Mouse (Mus musculus) E14TG2a.4 (cell line): ENCODE data around the gene Itgb4.

Source experiments
- CTCF ChIP-seq: conservative IDR thresholded peaks from 2 replicates; pipeline ENCODE4 v1.5.1; 2014; ENCODE audit warnings: low read length
- POU5F1 ChIP-seq: IDR thresholded peaks from 2 replicates; pipeline ENCODE4 v1.6.1; 2014; ENCODE audit warnings: low read length, borderline replicate concordance

DNA sequence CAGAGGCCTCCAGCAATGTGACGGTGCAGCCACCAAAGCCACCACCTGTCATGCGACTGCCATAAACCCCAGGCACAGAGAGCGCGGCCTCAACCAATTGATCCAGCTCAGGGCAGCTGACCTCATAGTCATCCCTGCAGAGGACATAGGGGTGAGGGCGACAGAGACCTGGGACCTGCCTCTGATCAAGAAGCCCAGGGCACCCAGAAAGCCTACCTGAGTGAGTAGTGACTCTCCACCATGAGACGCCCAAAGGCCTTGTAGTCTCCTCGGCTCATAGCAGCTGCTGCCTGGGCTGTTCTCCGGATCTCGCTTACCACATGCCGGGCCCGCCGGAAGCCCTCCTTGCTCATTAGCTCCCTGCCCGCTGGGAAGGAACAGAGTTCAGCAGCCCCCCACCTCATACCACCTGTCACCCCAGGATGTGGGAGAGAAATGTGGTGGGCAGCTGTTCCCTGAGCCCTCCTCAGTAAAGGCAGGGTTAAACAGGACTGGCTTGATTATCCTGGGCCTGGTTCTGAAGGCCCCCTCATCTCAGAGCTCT is 34.4 kb downstream of the Itgb4 start:
- TF ChIP-seq CTCF: no peak
- TF ChIP-seq POU5F1: no peak
